47 mouse cellular contexts compared by ENCODE assay signal in the genomic region with DNA sequence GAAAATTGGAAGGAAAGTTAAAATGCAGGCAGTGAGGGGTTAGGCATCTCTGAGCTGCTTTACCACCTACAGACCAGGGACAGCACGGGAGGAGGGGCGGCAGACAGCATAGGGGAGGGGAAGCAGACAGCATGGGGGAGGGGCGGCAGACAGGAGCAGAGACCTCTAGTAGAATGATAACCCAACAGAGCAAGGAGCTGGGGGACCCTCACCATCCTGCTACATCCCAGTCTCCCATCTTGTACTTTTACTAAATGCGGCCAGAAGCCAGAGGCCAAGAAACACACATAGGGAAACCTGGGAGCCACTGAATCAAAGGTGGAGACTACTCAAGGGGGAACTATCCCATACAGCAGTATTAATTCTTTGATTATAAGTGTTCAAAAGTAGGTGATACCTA. TPM values are rescaled to one million over a fixed set of nuclear protein-coding genes. Genes with fewer than 3 reads are reported as not detected.
"Had no signal": no experiment of that assay in that cellular context is flagged by ENCODE, and none has a peak within 500 bp of the region (broad histone marks: within the 10 kb centered on the region; RNA-seq: fewer than 3 reads in every experiment).

No protein-coding gene starts in this region.

- H3K9ac ChIP-seq: limb, embryonic 12.5 days; limb, embryonic 13.5 days; limb, embryonic 15.5 days; liver, embryonic 12.5 days; liver, embryonic 13.5 days; liver, embryonic 14.5 days; liver, embryonic 15.5 days; liver, postnatal 0 days; lung, embryonic 14.5 days; lung, embryonic 15.5 days; midbrain, embryonic 12.5 days; midbrain, embryonic 13.5 days; neural tube, embryonic 12.5 days had no signal

- H3K4me1 ChIP-seq: limb, embryonic 10.5 days; limb, embryonic 12.5 days; limb, embryonic 13.5 days; limb, embryonic 15.5 days; liver, embryonic 12.5 days; liver, embryonic 13.5 days; liver, embryonic 15.5 days; lung, embryonic 15.5 days; megakaryocyte, embryonic 14.5 days; midbrain, embryonic 10.5 days; midbrain, embryonic 12.5 days; midbrain, embryonic 13.5 days; neural tube, embryonic 12.5 days had no signal

- H3K9me3 ChIP-seq: limb, embryonic 10.5 days; limb, embryonic 12.5 days; limb, embryonic 13.5 days; limb, embryonic 15.5 days; liver, embryonic 12.5 days; liver, embryonic 13.5 days; liver, embryonic 15.5 days; lung, embryonic 15.5 days; megakaryocyte, embryonic 14.5 days; midbrain, embryonic 10.5 days; midbrain, embryonic 12.5 days; midbrain, embryonic 13.5 days; neural tube, embryonic 12.5 days had no signal

- H3K27ac ChIP-seq: left cerebral cortex, adult 2 months; limb, embryonic 10.5 days; limb, embryonic 12.5 days; limb, embryonic 13.5 days; limb, embryonic 15.5 days; liver, embryonic 12.5 days; liver, embryonic 13.5 days; liver, embryonic 14.5 days; liver, embryonic 15.5 days; lung, embryonic 15.5 days; macrophage; midbrain, embryonic 10.5 days; midbrain, embryonic 12.5 days; midbrain, embryonic 13.5 days; neural tube, embryonic 12.5 days had no signal

- H3K4me3 ChIP-seq: left cerebral cortex, adult 2 months; limb, embryonic 10.5 days; limb, embryonic 12.5 days; limb, embryonic 13.5 days; limb, embryonic 15.5 days; liver, embryonic 12.5 days; liver, embryonic 13.5 days; liver, embryonic 15.5 days; lung, embryonic 15.5 days; megakaryocyte, embryonic 14.5 days; midbrain, embryonic 10.5 days; midbrain, embryonic 12.5 days; midbrain, embryonic 13.5 days; myocyte; neural tube, embryonic 12.5 days had no signal

- H3K4me2 ChIP-seq: limb, embryonic 12.5 days; limb, embryonic 13.5 days; limb, embryonic 15.5 days; liver, embryonic 11.5 days; liver, embryonic 12.5 days; liver, embryonic 13.5 days; liver, embryonic 15.5 days; lung, embryonic 14.5 days; lung, embryonic 15.5 days; midbrain, embryonic 12.5 days; midbrain, embryonic 13.5 days; neural tube, embryonic 12.5 days had no signal

- H3K27me3 ChIP-seq: limb, embryonic 12.5 days; limb, embryonic 13.5 days; limb, embryonic 15.5 days; liver, embryonic 12.5 days; liver, embryonic 13.5 days; liver, embryonic 15.5 days; lung, embryonic 15.5 days; megakaryocyte, embryonic 14.5 days; midbrain, embryonic 12.5 days; midbrain, embryonic 13.5 days; neural tube, embryonic 12.5 days had no signal

- ATAC-seq: liver, embryonic 12.5 days; liver, postnatal 0 days; lung, postnatal 0 days; midbrain, embryonic 13.5 days; midbrain, embryonic 16.5 days had no signal

- DNase-seq: left cerebral cortex, postnatal 4 days; liver; liver, embryonic 13.5 days; liver, postnatal 0 days; lung, adult 18-20 months; lung, adult 2 months; lung, embryonic 14.5 days; lung, postnatal 10 days; lung, postnatal 14 days; lung, postnatal 36 days; lung, postnatal 4 days; midbrain, embryonic 14.5 days had no signal

- H3K36me3 ChIP-seq: limb, embryonic 10.5 days; limb, embryonic 12.5 days; limb, embryonic 13.5 days; limb, embryonic 15.5 days; liver, embryonic 12.5 days; liver, embryonic 13.5 days; liver, embryonic 15.5 days; lung, embryonic 15.5 days; midbrain, embryonic 10.5 days; midbrain, embryonic 12.5 days; midbrain, embryonic 13.5 days; neural tube, embryonic 12.5 days had no signal

RNA-seq across cellular contexts. Expression of a gene that starts 59.1 kb away (rescaled TPM):
- total RNA-seq: left cerebral cortex, adult 2 months; left cerebral cortex, adult 8-10 months; left cerebral cortex, postnatal 10 days; left cerebral cortex, postnatal 14 days; left cerebral cortex, postnatal 25 days; left cerebral cortex, postnatal 36 days; left cerebral cortex, postnatal 4 days; liver, adult 2 months; megakaryocyte progenitor cell, adult 5-6 weeks; megakaryocyte, adult 5-6 weeks; megakaryocyte-erythroid progenitor cell, adult 5-6 weeks; midbrain, postnatal 0 days; monocyte, adult 5-6 weeks had no signal
- polyA plus RNA-seq: limb, embryonic 10.5 days; limb, embryonic 11.5 days; limb, embryonic 12.5 days; limb, embryonic 13.5 days; limb, embryonic 14.5 days; limb, embryonic 15.5 days; liver, adult 2 months; liver, embryonic 11.5 days; liver, embryonic 12.5 days; liver, embryonic 13.5 days; liver, embryonic 14.5 days; liver, embryonic 15.5 days; liver, embryonic 16.5 days; liver, postnatal 0 days; lung, adult 2 months; lung, embryonic 14.5 days; lung, embryonic 15.5 days; lung, embryonic 16.5 days; lung, postnatal 0 days; macrophage; midbrain, embryonic 10.5 days; midbrain, embryonic 12.5 days; midbrain, embryonic 13.5 days; midbrain, embryonic 14.5 days; midbrain, embryonic 16.5 days; midbrain, postnatal 0 days; myocyte; neural tube, embryonic 11.5 days; neural tube, embryonic 12.5 days had no signal
